Mouse (Mus musculus): ENCODE measurements around the gene Nr4a2. TPM values are rescaled to one million over a fixed set of nuclear protein-coding genes. Genes with fewer than 3 reads are reported as not detected.

The Nr4a2 gene
- polyA plus RNA-seq (2016; fragmentation: Nextera tagmentation; extraction: Ambion mirVana) = 0.90 and 0.99 TPM in 2 replicates

- ATAC-seq = peak; percentile 86
- H3K36me3 ChIP-seq = peaks cover 4% of the 10 kb centered on the region; the same call in 1 of the 2 replicates
- peak within 1 kb of the TSS; percentile 96 for H3K9ac ChIP-seq
- WGBS (ENCODE audit: insufficient replicate concordance) = 8% methylated on average over 53 of the region's 69 CpGs
- peak within 1 kb of the TSS; percentile 91 for H3K4me2 ChIP-seq
- H3K4me3 ChIP-seq = peak within 1 kb of the TSS; percentile 90
- H3K9me3 ChIP-seq (replicated peaks) = no peaks in the 10 kb centered on the region
- peak within 1 kb of the TSS; percentile 88 for H3K27ac ChIP-seq
- peaks cover 38% of the 10 kb centered on the region for H3K4me1 ChIP-seq
- no peaks in the 10 kb centered on the region; the same call in 1 of the 2 replicates for H3K27me3 ChIP-seq (replicated peaks)
These were observed at the start of gene Nr4a2 for GRCm38 (mm10) chr2:57123991-57124840. Gene Nr4a2, minus strand, starts transcription at chr2:57124003.

GRCm38 (mm10) chr2:57165416-57165815, 41.6 kb upstream of the Nr4a2 start:
- no peaks in the 10 kb centered on the region for H3K4me1 ChIP-seq
- no peaks in the 10 kb centered on the region for H3K27me3 ChIP-seq (replicated peaks)
- H3K9me3 ChIP-seq (replicated peaks) = no peaks in the 10 kb centered on the region
- no peak for ATAC-seq
- no peak overlapping the region for H3K4me3 ChIP-seq
- WGBS (ENCODE audit: insufficient replicate concordance) = 54% methylated on average over 1 of the region's 1 CpGs
- no peak overlapping the region for H3K4me2 ChIP-seq
- H3K36me3 ChIP-seq = no peaks in the 10 kb centered on the region
- no peak overlapping the region for H3K9ac ChIP-seq
- H3K27ac ChIP-seq = no peak overlapping the region

GRCm38 (mm10) chr2:57156814-57157213, 33.0 kb upstream of the Nr4a2 start:
- Histone ChIP-seq H3K27ac (no peak overlapping the region), H3K9me3 (replicated peaks) (no peaks in the 10 kb centered on the region), H3K4me3 (no peak overlapping the region), H3K4me1 (no peaks in the 10 kb centered on the region), H3K4me2 (no peak overlapping the region), H3K36me3 (no peaks in the 10 kb centered on the region), H3K9ac (no peak overlapping the region), H3K27me3 (replicated peaks) (no peaks in the 10 kb centered on the region)
- no peak for ATAC-seq
- 71% methylated on average over 9 of the region's 9 CpGs for WGBS (ENCODE audit: insufficient replicate concordance)

- Histone ChIP-seq H3K27me3 (replicated peaks) (no peaks in the 10 kb centered on the region), H3K4me2 (no peak overlapping the region), H3K9me3 (replicated peaks) (no peaks in the 10 kb centered on the region), H3K9ac (no peak overlapping the region), H3K4me3 (no peak overlapping the region), H3K4me1 (no peaks in the 10 kb centered on the region), H3K27ac (no peak overlapping the region), H3K36me3 (no peaks in the 10 kb centered on the region)
- no peak for ATAC-seq
- WGBS (ENCODE audit: insufficient replicate concordance) = 57% methylated on average over 4 of the region's 4 CpGs
These were observed 26.0 kb upstream of the Nr4a2 start for GRCm38 (mm10) chr2:57149796-57150195.

- WGBS (ENCODE audit: insufficient replicate concordance) = 73% methylated on average over 2 of the region's 2 CpGs
- H3K9ac ChIP-seq = no peak overlapping the region
- no peak overlapping the region for H3K27ac ChIP-seq
These were observed 24.4 kb upstream of the Nr4a2 start for GRCm38 (mm10) chr2:57148231-57148630.

GRCm38 (mm10) chr2:57145646-57146421, 22.0 kb upstream of the Nr4a2 start:
- Histone ChIP-seq H3K4me1 (no peaks in the 10 kb centered on the region), H3K36me3 (no peaks in the 10 kb centered on the region), H3K4me2 (no peak overlapping the region), H3K27me3 (replicated peaks) (no peaks in the 10 kb centered on the region), H3K9me3 (replicated peaks) (no peaks in the 10 kb centered on the region), H3K4me3 (no peak overlapping the region), H3K9ac (no peak overlapping the region), H3K27ac (no peak overlapping the region)
- 85% methylated on average over 5 of the region's 5 CpGs for WGBS (ENCODE audit: insufficient replicate concordance)
- no peak for ATAC-seq

More at GRCm38 (mm10) chr2:57148231-57148630, 24.4 kb upstream of the Nr4a2 start:
- Histone ChIP-seq H3K4me2 (no peak overlapping the region), H3K4me3 (no peak overlapping the region), H3K4me1 (no peaks in the 10 kb centered on the region), H3K27me3 (replicated peaks) (no peaks in the 10 kb centered on the region), H3K9me3 (replicated peaks) (no peaks in the 10 kb centered on the region), H3K36me3 (no peaks in the 10 kb centered on the region)
- ATAC-seq = no peak

GRCm38 (mm10) chr2:57138594-57138993, 14.8 kb upstream of the Nr4a2 start:
- no peak for ATAC-seq
- no peaks in the 10 kb centered on the region for H3K9me3 ChIP-seq (replicated peaks)
- WGBS (ENCODE audit: insufficient replicate concordance) = 67% methylated on average over 6 of the region's 6 CpGs
- H3K27me3 ChIP-seq (replicated peaks) = no peaks in the 10 kb centered on the region
- H3K9ac ChIP-seq = no peak overlapping the region
- no peak overlapping the region for H3K4me3 ChIP-seq
- no peaks in the 10 kb centered on the region for H3K4me1 ChIP-seq
- no peak overlapping the region for H3K27ac ChIP-seq
- no peak overlapping the region for H3K4me2 ChIP-seq
- H3K36me3 ChIP-seq = no peaks in the 10 kb centered on the region

- no peak for ATAC-seq
- Histone ChIP-seq H3K27me3 (replicated peaks) (no peaks in the 10 kb centered on the region; the same call in 1 of the 2 replicates), H3K36me3 (no peaks in the 10 kb centered on the region), H3K9me3 (replicated peaks) (no peaks in the 10 kb centered on the region), H3K9ac (no peak overlapping the region), H3K4me3 (no peak overlapping the region), H3K4me1 (peaks cover 23% of the 10 kb centered on the region), H3K4me2 (no peak overlapping the region), H3K27ac (no peak overlapping the region)
- WGBS (ENCODE audit: insufficient replicate concordance) = 56% methylated on average over 4 of the region's 4 CpGs
These were observed 3.7 kb upstream of the Nr4a2 start for GRCm38 (mm10) chr2:57127461-57127860.

GRCm38 (mm10) chr2:57125891-57126290, 2.1 kb upstream of the Nr4a2 start:
- Histone ChIP-seq H3K4me2 (peak overlapping the region; percentile 7; the same call in 1 of the 2 replicates), H3K9ac (no peak overlapping the region), H3K4me3 (no peak overlapping the region), H3K36me3 (peaks cover 4% of the 10 kb centered on the region; the same call in 1 of the 2 replicates), H3K27ac (no peak overlapping the region), H3K27me3 (replicated peaks) (no peaks in the 10 kb centered on the region; the same call in 1 of the 2 replicates), H3K4me1 (peaks cover 34% of the 10 kb centered on the region), H3K9me3 (replicated peaks) (no peaks in the 10 kb centered on the region)
- WGBS (ENCODE audit: insufficient replicate concordance) = 28% methylated on average over 6 of the region's 6 CpGs
- no peak for ATAC-seq

GRCm38 (mm10) chr2:57122986-57123980, 520 bp downstream of the Nr4a2 start:
- Histone ChIP-seq H3K27ac (peak overlapping the region; percentile 88), H3K27me3 (replicated peaks) (no peaks in the 10 kb centered on the region; the same call in 1 of the 2 replicates), H3K36me3 (peaks cover 4% of the 10 kb centered on the region; the same call in 1 of the 2 replicates), H3K4me1 (peaks cover 38% of the 10 kb centered on the region), H3K4me2 (peak overlapping the region; percentile 91), H3K9me3 (replicated peaks) (no peaks in the 10 kb centered on the region), H3K9ac (peak overlapping the region; percentile 96), H3K4me3 (peak overlapping the region; percentile 90)
- under 1% methylated on average over 64 of the region's 67 CpGs for WGBS (ENCODE audit: insufficient replicate concordance)
- peak; percentile 81 for ATAC-seq

- Histone ChIP-seq H3K4me1 (peaks cover 38% of the 10 kb centered on the region), H3K27ac (0 out of 2 replicates have a peak overlapping the region, but pooled peaks have one; percentile 11), H3K36me3 (peaks cover 4% of the 10 kb centered on the region; the same call in 1 of the 2 replicates), H3K9ac (no peak overlapping the region), H3K4me2 (no peak overlapping the region), H3K27me3 (replicated peaks) (no peaks in the 10 kb centered on the region), H3K9me3 (replicated peaks) (no peaks in the 10 kb centered on the region), H3K4me3 (no peak overlapping the region)
- ATAC-seq = no peak
- 67% methylated on average over 4 of the region's 4 CpGs for WGBS (ENCODE audit: insufficient replicate concordance)
These were observed 2.7 kb downstream of the Nr4a2 start for GRCm38 (mm10) chr2:57121110-57121509.

Measured in liver, embryonic 12.5 days (tissue).